Mouse (Mus musculus) spleen, adult 2 months (tissue): ENCODE results near the gene Kti12.

Experiments used
- CTCF ChIP-seq: fragments of 200-500 bp; IDR thresholded peaks from 2 replicates; pipeline ENCODE4 v1.5.1; 2011; ENCODE audit warnings: mild to moderate bottlenecking, inconsistent platforms; ENCODE audit not compliant: insufficient read depth, insufficient read length, insufficient replicate concordance; ENCODE audit errors: extremely low read depth
- POLR2A ChIP-seq: fragments of 200-500 bp; IDR thresholded peaks from 2 replicates; pipeline ENCODE4 v1.6.1; 2011; ENCODE audit warnings: low read depth, low read length, inconsistent platforms

DNA sequence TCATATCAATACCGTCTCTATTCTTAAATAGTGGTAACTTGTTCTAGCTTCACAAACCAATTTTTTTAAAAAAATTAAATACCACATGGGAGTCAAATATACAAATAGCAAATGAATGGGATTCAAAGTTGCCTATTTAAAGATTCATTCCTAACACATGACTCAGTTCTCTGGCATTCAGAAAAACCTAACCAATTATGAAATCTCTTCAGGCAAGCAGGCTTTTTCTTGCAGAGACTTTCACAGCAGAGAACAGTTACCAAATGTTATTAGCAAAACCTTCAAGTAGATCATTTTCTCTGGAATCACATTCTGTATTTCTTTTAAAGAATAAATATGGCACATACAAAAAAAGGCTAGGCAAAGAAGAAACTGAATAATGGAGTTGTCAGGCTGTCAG, 16.9 kb upstream of the Kti12 start:
- no peak for TF ChIP-seq CTCF
- no peak for TF ChIP-seq POLR2A
